Mouse (Mus musculus): ENCODE results near the gene Myh10.

GRCm38 (mm10) chr11:68704258-68704657, 12.9 kb downstream of the Myh10 start:
- TF ChIP-seq MYC (IDR thresholded peaks at IDR 0.05; ENCODE audit: low read depth, low read length) (no peak), CTCF (conservative IDR thresholded peaks at IDR 0.05 in 1 of 2, IDR thresholded peaks at IDR 0.05 in 1 of 2; ENCODE audit: low read depth in 2 of 2, low read length in 2 of 2) (no peak), EP300 (IDR thresholded peaks at IDR 0.05; ENCODE audit: low read length) (no peak), BHLHE40 (IDR thresholded peaks at IDR 0.05; ENCODE audit: low read depth, low read length) (no peak), ZC3H11A (IDR thresholded peaks at IDR 0.05; ENCODE audit: low read depth, low read length) (no peak), RCOR1 (conservative IDR thresholded peaks at IDR 0.05; ENCODE audit: low read depth, low read length) (no peak), MAFK (IDR thresholded peaks at IDR 0.05; ENCODE audit: insufficient replicate concordance, low read length) (no peak), POLR2A (IDR thresholded peaks at IDR 0.05; ENCODE audit: low read depth, low read length) (no peak), POLR2AphosphoS2 (IDR thresholded peaks at IDR 0.05; ENCODE audit: low read depth, low read length) (no peak), SIN3A (IDR thresholded peaks at IDR 0.05; ENCODE audit: low read length) (no peak), MXI1 (IDR thresholded peaks at IDR 0.05; ENCODE audit: low read depth, low read length) (no peak), IRF4 (IDR thresholded peaks at IDR 0.05; ENCODE audit: low read depth, low read length) (no peak)
